Mouse (Mus musculus) activated CD4-positive, CD25-positive, alpha-beta regulatory T cell, adult 4 months (primary cell): ENCODE measurements around the gene Klhl2. TPM values are rescaled to one million over a fixed set of nuclear protein-coding genes. Genes with fewer than 3 reads are reported as not detected.

Experiments
- ATAC-seq: one replicate; pipeline ENCODE4 v1.8.0; 2017
- polyA plus RNA-seq, 2 experiments: library from polyadenylated mRNA; unstranded; fragments of 100-300 nt; shearing (Covaris generic); gene quantifications; one replicate each; pipeline ENCODE4 v1.2.1; 2017

Gene Klhl2
- polyA plus RNA-seq, 2 experiments from 2014 or later = 4.6 to 6.3 TPM

GRCm38 (mm10) chr8:64690845-64691244, 159.0 kb downstream of the Klhl2 start:
- ATAC-seq = no peak

GRCm38 (mm10) chr8:64690306-64690705, 159.5 kb downstream of the Klhl2 start:
- ATAC-seq = no peak

Other genes starting within 250 kb of the Klhl2 start
- 1 to 10 TPM; 3.1 to 3.5 TPM for gene Cpe, start 157.0 kb downstream of the Klhl2 start, polyA plus RNA-seq
- 10 to 100 TPM; 62.3 to 76.9 TPM for gene Msmo1, start 116.2 kb downstream of the Klhl2 start, polyA plus RNA-seq
- gene Tmem192, start 97.2 kb upstream of the Klhl2 start, polyA plus RNA-seq = 10 to 100 TPM; 56.5 to 65.3 TPM
- gene Trim75, start 137.8 kb upstream of the Klhl2 start, polyA plus RNA-seq = under 1 TPM in 1 of 2 experiments, not detected in 1; 0.42 TPM
- not detected for gene Trim61, start 168.5 kb upstream of the Klhl2 start, polyA plus RNA-seq
- not detected for gene Trim60, start 168.6 kb upstream of the Klhl2 start, polyA plus RNA-seq
- gene Apela, start 187.3 kb upstream of the Klhl2 start, polyA plus RNA-seq = not detected
- not detected for gene Gm10663, start 225.0 kb upstream of the Klhl2 start, polyA plus RNA-seq